Mouse (Mus musculus) CD4-positive, CD25-positive, alpha-beta regulatory T cell, adult 2 months (primary cell): ENCODE data around the gene Cd52.

Experiments
- DNase-seq: peaks from one replicate; pipeline ENCODE4 v3.0.0-alpha.2; 2012; ENCODE audit warnings: low read depth, low spot score

Cd52 gene

DNA sequence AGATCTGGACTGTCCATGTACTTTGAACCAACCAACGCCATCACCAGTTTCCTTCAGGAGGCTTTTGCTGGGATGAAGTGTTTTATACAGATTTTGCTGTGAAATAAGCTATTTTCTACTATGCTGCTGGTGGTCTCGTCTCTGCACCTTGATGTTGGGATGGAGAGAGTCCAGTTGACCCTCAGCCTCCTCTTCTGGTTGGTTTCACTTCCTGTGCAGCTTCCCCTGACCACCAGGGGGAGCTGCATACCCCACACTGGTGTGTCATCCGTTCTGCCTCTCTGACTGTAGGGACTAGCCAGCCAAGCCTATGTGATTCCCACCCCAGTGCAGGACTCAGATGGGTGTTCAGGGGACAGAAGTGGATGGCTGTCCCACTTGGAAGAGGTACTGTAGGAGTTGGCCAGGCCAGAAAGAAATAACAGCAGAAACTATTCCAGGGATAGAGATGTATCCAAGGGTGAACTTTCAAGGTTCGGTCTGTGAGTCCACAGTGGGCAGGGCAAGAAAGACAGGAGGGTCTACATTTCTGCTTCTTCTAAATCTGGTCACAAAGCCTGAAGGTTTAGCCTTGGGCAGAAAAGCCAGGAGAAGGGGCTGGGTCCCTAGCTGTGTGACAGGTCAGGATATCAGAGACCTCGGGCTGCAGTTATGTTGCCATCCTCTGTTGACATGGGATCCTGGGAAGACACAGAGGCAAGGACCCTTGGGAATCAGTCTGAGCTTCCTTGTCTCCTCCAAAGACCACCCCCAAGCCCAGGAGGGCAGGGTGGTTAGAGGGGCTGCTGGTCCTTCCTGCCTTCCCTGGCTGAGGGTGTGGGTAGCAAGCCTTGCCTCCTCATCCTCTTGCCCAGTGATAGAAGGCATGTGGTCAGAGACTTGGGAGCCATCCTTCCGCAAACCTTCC, 2.2 kb downstream of the Cd52 start:
- DNase-seq, result peak; percentile 88

DNA sequence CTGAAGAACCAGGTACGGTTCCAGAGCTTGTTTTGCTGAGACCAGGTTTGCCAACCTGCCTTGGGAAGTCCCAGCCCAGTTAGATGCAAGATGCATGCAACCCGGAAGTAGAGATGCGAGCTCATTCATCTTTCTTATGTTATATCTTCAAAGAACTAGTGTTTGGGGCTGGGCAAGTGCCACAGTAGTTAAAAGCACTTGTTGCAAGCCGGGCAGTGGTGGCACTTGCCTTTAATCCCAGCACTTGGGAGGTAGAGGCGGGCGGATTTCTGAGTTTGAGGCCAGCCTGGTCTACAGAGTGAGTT, 3.7 kb downstream of the Cd52 start:
- peak; percentile 69 for DNase-seq

DNA sequence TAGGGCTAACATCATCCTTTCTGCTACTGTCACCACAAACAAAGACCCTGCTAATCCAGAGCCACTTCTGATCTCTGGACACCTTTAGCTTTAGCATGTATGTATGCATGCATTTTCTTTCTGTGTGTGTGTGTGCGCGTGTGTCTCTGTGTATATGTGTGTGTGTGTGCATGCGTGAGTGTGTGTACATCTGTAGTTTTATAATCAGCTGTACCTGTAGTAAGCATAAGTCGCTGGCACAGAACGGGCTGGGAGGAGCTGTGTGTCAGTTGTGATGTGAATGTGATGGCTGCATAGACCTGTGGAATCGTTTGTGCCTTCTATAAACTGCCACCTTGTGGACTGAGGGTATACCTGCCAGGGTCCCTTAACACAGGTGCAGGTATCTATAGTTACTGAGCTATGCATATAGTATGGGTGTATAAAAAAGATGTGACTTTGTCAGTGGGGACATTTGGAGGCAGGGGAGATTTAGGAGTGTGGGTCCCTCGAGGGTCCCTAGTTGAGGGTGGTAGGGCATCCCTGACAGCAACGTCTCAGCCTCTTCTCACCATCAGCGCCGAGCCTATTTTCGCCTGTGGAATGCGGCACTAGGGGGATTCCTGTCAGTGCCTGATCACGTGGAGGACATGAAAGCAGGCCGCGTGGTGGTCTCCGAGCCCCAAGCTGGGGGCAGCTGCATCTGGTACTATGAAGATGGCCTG, 4.2 kb downstream of the Cd52 start:
- DNase-seq, result peak; percentile 45

DNA sequence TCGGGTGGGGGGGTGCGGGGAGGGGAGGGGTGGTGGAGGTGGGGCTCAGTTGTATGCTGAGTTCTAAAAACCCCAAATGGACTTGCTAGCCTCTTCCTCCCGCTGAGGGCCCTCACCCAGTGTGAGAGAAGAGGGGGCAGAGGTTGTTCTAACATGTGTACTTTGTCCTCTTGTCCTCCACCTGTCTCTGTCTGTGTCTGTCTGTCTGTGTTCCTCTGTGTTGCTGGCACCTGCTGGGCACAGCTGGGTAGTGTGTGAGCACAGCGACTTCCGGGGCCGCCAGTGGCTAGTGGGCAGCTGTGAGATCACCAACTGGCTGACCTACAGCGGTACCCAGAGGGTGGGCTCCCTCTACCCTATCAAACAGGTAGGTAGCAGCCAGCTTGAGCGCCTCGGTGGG, 5.9 kb downstream of the Cd52 start:
- no peak for DNase-seq

DNA sequence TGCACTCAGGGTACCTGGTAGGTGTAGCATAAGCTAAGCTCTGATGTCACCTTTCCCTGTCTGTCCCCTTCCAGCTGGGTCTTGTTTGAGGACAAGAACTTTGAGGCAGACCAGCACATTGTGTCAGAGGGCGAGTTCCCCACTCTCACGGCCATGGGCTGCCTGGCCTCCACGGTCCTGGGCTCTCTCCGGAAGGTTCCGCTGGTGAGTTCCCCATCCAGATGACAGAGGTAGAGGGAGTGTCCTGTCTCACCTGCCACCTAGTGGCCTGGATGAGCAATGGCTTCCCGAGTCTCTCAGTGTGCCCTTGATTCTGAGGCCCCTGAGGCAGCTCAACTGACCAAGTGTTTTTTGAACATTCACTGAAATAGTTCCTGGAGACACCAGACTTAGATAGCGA, 7.5 kb downstream of the Cd52 start:
- peak; percentile 79 for DNase-seq

DNA sequence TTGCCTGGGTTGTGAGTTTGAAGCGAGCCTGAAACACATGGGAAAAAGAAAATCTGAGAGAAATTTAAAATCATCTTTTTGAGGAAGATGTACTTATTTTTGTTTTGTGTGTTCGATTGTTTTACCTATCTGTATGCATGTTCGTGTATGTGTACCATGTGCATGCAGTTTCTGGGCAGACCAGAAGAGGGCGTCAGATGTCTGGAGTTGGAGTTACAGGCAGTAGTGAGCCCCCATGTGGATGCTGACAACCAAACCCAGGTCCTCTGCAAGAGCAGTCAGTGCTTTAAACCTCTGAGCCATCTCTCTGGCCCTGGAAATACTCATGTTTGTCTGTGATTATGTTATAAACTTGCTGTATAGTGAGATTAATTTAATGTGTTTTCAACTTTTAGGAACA, 9.9 kb downstream of the Cd52 start:
- DNase-seq, result peak; percentile 44

DNA sequence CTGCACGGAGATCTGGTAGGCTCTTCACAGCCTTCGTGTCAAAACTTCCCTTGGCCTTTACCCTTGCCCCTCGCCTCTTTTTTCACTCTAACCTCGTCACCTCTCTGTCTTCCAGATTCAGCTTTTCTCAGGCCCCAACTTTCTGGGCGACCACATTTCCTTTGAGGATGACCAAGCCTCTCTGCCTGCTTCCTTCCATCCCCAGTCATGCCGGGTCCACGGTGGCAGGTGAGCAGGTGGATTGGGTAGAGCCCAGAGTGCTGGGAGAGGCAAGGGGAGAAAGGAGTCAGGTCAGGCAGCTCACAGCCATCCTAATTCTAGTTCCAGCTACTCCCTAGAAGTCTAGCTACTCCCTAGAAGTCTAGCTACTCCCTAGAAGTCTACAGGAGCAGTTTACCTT, 12.4 kb downstream of the Cd52 start:
- no peak for DNase-seq

DNA sequence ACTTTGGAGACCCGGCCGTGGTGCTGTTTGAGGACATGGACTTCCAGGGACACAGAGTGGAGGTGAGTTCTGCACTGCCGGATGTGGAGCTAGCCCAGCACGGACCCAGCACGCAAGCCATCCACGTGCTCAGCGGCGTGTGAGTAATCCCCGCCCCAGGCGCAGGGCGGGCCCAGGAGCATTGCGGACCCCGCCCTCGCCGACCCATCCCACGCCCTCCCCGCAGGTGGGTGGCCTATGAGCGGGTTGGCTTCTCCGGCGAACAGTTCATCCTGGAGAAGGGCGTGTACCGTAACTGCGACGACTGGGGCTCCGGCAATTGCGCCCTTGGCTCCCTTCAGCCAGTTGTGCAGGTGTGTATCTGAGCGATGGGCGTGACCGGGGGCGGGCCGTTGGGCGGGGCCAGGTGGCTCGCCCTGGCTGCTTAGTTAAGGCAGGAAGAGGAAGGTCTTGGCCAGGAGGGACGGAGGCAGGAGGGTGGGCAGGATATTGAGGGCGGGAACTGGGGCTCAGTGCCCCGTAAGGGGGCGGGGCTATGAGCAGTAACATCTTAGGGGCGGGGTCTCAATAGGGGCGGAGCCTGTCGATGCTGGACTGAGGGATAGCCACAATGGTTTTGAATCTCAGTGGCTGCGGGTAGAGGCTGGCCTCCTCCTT, 13.0 kb downstream of the Cd52 start:
- DNase-seq, result peak; percentile 96

DNA sequence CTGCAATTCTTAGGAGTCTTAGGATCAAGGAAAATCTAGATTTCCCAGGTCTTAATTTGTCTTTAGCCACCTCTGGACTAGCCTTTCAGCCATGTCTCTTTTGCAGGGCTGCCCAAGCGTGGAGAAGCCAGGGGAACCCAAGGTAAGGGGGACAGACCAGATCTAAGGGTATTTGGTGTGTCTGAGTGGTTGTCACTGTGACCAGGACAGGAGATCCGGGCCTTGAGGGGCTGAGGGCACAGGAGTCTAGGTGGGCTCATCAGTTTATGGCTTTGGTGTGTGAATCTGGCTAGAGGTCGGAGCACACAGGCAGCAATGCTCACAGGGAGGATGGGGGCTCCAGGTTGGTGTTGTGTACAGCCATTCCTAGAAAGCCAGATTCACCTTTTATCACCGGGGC, 14.2 kb downstream of the Cd52 start:
- DNase-seq, result no peak

DNA sequence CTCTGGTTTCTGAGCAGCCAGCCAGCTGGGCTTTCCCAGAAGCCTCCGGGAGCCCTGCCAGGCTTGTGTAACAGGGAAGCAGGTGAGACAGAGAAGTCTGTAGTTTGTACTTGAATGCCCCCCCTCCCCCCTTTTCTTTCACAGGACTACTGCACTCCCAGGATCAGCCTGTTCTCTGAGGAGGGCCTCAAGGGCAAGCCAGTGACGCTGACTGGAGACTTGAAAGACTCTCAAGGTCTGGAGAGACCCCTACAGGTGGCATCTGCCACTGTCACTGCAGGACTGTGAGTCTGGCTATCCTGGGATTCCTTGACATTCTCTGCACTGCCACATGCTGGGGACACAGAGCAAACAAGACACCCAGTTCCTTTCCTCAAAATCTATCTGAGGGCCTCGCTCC, 16.2 kb downstream of the Cd52 start:
- peak; percentile 77 for DNase-seq

DNA sequence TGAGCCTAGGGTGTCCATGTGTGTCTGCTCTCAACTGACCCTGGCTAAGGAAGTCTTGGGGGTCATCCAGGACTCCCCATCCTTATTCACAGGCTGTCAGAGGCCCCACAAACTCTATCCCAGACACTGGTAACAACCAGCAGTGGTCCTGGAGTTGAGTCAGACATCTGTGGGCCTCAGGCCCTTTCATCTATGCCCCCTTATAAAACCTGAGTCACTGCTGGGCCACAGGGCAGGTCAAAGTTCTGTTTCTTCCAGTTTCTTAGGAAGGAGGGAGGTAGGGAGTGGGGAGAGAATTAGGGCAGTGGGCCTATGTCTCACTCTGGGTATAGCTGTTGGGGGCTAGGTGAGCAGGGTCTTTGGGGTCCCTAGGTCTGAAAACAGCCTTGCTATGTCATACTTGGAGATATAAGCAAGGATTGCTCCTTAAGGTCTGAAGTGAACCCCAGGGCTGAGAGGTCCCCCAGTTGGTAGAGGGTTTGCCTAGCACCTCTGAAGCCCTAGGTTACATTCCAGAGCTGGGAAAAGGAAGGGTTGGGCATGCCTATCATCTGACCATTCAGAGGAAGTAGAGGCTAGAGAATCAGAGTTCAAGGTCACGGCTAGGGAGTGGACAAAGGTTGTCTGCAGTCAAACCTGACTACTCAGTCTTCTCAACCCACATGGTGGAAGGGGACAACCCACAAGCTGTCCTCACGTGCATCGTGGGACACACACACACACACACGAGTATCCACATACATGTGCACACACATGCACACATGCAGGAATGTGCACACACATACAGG, 25.9 kb downstream of the Cd52 start:
- no peak for DNase-seq

DNA sequence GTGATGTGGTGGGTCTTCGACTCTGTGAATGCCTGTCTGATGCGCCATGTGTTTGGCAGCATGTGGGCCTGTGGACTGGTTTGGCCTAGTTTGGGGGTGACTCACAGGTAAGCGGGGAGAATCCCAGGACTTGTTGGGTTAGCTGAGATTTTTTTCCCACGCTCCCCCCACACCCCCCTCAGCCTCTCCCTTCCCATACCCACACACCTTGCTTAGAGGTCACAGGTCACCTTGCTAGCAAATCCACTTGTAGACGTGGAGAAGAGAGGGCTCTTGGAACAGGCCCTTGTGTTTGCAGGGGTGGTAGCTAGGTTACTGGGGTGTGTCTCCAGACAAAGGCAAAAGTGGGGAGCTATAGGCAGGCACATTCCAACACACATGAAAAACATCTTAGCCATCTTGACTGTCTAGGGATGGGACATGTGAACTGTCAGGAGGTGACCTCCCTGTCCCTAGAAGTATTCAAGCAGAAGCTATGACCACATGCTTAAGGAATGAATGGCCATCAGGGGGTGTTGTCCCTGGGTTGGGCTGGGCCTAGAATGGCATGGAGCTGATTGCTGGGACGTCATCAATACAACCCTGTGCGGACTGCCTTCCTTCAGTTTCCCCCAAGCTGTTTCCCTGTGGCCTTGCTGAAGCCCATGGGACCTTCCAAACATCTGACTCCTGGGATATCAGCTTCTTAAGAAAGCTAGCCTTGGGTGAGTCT, 26.9 kb downstream of the Cd52 start:
- no peak for DNase-seq

DNA sequence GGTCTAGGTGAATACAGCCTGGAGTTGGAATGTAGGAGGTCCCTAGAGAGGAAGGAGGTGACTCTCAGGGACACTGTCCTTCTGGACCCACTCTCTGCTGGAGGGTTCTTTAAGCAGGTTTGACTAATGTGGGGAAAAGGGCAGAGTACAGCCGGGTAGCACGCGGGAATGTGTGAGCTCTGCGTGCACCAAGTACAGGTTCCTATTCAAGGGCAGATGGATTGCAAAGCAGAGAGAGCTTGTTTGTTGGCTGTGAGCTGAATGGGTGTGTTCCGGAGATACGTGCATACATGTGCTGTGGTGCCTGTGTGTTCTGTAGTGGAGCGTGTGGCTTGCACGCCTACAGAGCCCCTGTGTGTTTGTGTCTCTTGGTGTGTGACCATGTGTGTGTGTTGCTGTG, 27.5 kb downstream of the Cd52 start:
- DNase-seq, result no peak

DNA sequence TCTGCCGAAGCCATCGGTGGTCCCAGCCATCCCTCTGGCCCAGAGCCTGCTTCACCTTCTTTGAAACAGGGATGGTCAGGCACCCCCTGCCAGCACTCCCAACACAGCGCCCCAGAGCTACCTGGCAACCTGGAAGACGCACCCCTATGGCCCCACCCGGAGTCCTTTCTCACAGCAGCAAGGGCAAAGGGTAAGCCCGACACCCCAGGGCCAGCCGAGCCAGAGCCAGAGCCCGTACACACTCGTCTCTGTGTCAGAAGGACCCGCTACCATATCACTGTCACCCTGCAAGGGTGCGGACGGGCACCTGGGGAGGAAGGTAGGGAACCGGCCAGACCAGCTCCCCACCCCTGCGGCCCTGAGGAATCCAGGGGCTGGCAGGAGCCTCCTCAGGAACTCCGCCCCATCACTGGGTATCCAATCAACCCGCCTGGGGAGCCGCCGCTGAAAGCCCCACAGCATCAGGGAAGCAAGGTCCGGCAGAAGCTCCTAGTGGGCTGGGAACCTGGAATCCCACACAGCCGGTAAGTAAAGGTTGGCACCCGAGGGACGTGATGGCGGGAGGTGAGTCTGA, 29.4 kb downstream of the Cd52 start:
- no peak for DNase-seq

DNA sequence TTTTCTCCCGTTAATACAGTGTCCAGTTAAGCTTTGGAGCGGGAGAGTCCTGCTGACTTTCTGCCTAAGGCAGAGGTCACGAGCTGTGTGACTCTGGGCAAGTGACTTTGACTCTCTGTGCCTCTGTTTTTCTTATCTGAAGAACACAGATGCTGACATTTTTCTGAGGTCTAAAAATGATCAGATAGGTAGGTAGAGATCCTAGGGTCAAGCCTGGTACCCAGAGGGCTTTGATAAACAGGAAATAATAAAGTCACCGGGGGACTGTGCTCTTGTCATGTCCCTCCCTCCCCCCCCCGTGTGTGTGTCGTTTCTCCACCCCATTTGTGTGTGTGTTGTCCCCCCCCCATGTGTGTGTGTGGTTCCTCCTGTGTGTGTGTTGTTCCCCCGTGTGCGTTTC, 32.3 kb downstream of the Cd52 start:
- DNase-seq, result no peak

DNA sequence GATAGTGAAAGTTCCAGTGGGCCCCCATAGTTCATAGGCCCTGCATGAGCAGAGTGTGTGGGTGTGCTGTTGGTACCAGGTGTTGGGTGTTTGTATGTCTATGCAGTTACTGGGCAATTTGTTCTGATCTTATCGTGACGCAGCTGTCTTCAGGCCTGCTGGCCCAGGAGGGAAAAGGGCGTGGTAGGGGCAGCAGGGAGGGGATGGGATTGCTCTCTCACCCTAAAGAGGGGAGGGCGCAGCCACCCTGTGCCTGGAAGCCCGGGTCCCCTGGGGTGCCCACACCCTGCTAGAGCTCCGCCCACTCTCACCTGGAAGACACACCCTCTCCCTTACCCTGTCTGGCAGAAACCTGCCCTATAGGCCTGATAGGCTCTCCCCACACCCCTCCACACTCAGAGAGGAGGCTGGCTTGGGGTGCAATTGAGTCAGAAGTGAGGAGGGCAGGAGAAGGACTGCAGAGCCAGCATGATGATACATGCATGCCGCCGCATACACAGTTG, 32.9 kb downstream of the Cd52 start:
- peak; percentile 62 for DNase-seq

DNA sequence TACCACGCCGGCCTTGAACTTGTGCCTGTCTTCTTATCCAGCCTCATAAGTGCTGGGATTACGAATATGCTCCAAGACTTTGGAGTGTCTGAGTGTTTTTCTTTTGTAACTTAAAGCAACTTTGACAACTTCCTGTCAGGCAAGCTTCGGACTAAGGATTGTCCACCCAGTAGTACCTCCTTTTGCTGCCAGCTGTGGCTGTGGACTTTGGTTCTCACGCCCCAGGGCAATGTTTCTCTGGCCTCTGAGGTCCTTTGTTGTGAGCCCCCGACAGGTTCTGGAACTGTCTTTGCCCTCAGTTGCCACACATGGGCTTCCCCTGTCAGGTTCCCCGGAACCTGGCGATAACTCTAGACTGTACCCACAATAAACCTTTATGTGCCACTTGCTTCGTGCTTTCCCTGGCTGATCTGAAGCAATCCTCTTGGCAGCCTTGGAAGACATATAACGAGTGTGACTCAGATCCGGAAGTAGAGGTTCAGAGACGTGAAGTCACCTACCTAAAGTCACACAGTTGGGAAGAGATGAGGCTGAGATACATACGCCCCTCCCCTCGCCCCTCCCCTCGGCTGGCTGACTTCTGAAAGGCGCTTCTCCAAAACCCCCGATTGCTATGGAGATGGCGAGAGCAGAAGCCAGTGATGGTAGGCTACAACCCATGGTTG, 33.6 kb downstream of the Cd52 start:
- peak; percentile 88 for DNase-seq

DNA sequence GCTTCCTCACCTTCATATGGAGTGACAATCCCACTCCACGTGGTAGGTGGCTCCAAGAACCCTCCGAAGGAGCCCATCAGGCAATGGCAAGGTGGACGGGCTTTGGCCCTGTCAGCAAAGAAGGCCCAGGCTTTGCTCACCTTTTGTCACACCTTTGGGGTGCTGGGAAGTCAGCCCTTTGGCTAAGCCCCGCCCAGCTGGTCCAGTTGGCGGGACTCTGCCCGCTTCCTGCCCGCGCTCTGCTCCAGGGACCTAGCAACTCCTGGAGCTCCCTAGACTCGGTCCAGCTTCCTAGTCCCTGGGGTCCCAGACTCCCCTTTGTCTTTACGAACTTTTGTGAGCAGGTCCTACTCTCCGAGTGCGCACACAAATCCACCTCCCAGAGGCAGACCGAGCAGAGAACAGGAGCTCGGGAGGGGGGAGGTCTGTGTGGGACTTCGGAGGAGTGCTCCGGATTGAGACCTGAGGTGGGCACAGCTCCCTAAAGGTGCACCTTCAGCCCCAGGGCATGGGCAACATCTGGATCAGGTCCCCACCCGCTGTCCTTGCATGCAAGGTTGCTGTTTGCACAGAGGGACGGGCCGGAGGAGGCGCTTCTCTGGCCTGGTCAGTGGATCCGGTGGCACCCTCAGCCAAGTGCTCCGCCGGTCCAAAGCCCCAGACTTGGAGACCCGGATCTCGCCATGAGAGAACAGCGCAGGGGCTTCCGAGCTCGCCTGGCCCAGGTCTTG, 34.6 kb downstream of the Cd52 start, which contains the start of gene Crybg2:
Gene Crybg2 (plus strand): TSS at position 681 of the 731 bp plus-strand sequence.
- DNase-seq, result no peak

DNA sequence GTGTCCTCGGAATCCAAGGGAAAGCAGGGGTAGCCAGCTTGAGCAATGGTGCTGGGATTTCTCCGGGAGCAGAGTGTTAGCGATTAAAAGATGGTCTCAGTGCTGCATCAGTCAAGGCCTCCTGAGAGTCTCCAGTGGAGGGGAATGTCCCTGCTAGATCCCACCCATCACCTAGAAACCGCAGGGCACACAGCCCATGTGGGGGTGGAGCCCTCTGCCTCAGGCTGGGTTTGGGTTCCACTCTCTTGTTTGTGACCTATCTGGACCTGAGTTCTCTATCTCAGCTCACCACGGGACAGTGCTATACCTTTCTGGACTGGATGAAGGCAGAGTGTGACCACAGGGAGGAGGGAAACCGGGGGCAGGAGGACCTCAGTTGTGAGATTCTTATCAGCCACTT, 36.0 kb downstream of the Cd52 start:
- DNase-seq, result peak; percentile 70
